In the genomic region with DNA sequence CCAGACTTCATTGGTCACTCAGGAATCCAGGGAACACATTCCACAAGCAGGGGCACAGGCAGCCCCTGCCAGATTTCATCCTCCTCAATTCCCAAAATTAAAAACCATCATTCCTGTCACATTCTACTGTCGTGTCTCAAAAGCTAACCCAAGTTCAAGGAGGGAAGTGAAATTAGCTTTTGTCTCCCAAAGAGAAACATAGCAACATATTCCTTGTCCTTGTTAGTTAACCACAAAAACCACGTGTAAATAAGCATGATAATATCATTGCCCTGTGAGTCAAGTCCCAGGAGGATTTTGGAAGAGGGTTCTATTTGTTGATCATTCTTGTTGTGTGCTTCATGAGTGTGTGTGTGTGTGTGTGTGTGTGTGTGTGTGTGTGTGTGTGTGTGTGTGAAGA, we compare ENCODE assay signal across 13 mouse cellular contexts.
"Had no signal": no experiment of that assay in that cellular context is flagged by ENCODE, and none has a peak within 500 bp of the region (broad histone marks: within the 10 kb centered on the region; RNA-seq: fewer than 3 reads in every experiment).

No protein-coding gene starts in this region.

- DNase-seq: layer of hippocampus, adult 9-11 months; layer of hippocampus, postnatal 36 days; lung, embryonic 14.5 days; lung, postnatal 14 days; midbrain, embryonic 14.5 days; right cerebral cortex, postnatal 4 days; thymus, postnatal 36 days had no signal

- H3K27me3 ChIP-seq: limb, embryonic 15.5 days; liver, embryonic 12.5 days had no signal

- H3K9ac ChIP-seq: limb, embryonic 15.5 days; liver, embryonic 12.5 days; lung, embryonic 14.5 days had no signal

- H3K4me1 ChIP-seq: limb, embryonic 15.5 days; liver, embryonic 12.5 days; midbrain, embryonic 10.5 days had no signal

- H3K4me3 ChIP-seq: limb, embryonic 15.5 days; liver, embryonic 12.5 days; midbrain, embryonic 10.5 days; myocyte had no signal

- H3K9me3 ChIP-seq: limb, embryonic 15.5 days; liver, embryonic 12.5 days; midbrain, embryonic 10.5 days had no signal

- H3K4me2 ChIP-seq: limb, embryonic 15.5 days; liver, embryonic 12.5 days; lung, embryonic 14.5 days had no signal

- H3K36me3 ChIP-seq: limb, embryonic 15.5 days; liver, embryonic 12.5 days; midbrain, embryonic 10.5 days had no signal

- ATAC-seq: inflammation-experienced regulatory T-cells, adult 6 months; intestine, postnatal 0 days; liver, embryonic 12.5 days had no signal

- H3K27ac ChIP-seq: limb, embryonic 15.5 days; liver, embryonic 12.5 days; midbrain, embryonic 10.5 days had no signal
